Mouse (Mus musculus) macrophage (primary cell): Measurements from ENCODE around the gene Phf21a. TPM values are rescaled to one million over a fixed set of nuclear protein-coding genes. Genes with fewer than 3 reads are reported as not detected.

ENCODE experiments used
- H3K27ac ChIP-seq: fragments of 350-480 bp; formaldehyde crosslinking; 2 replicates; pipeline ENCODE4 v1.9.0; 2021
- H3K36me3 ChIP-seq: fragments of 350-480 bp; formaldehyde crosslinking; 2 replicates; pipeline ENCODE4 v1.9.0; 2021; ENCODE audit errors: inconsistent target
- H3K4me3 ChIP-seq: fragments of 350-480 bp; formaldehyde crosslinking; 2 replicates; pipeline ENCODE4 v1.9.0; 2021; ENCODE audit errors: inconsistent target
- H3K79me2 ChIP-seq: fragments of 350-480 bp; formaldehyde crosslinking; 2 replicates; pipeline ENCODE4 v1.9.0; 2021; ENCODE audit errors: inconsistent target
- WGBS: methylation state at CpG from one replicate; pipeline ENCODE4 v1.1.7; 2026; ENCODE audit warnings: inconsistent platforms; ENCODE audit not compliant: missing documents; 5-methylcytosine and 5-hydroxymethylcytosine counted together
- polyA plus RNA-seq: library from polyadenylated mRNA; stranded (reverse); fragments of 250-400 nt; gene quantifications from 3 replicates; pipeline ENCODE4 v1.2.4, GENCODE M21; 2018; ENCODE audit warnings: inconsistent platforms

Gene Phf21a
- polyA plus RNA-seq, 1 experiment from 2014 or later = 55.5 TPM

DNA sequence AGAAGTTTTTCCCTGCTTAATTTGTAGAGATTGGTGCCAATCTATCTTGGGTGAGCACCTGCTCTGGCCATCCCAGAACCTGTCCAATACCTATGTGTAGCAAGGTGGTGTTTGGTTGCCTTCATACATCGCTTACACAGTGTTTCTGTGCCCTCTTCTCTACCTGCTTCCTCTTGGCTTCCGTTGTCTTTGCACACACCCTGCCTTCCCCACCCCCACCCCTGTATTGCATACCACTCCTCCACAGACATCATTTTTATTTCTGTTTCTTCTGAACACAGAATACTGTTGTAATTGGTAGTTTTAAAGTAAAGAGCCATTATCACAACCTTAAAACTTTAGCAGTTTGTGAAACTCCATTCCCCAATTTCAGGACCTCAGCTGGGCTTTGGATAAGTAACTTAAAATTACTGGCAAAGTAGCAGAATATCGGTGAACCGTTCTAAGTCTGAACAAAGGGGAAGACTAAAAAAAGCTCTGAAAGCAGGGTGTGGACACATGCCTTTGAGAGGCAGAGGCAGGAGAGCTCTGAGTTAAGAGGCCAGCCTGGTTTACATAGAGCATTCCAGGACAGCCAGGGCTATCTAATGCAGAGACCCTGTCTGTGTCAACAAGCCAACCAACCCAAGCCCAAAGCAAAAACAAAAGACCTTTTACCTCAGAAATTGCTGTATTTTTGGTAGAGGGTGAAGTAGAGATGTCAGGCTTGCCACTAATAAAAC, 109.6 kb downstream of the Phf21a start:
- 11% methylated on average over 3 of the region's 4 CpGs for WGBS
- no peak overlapping the region for H3K27ac ChIP-seq

GRCm38 (mm10) chr2:92205010-92205639, 112.2 kb downstream of the Phf21a start:
- H3K4me3 ChIP-seq = no peak overlapping the region
- WGBS = 29% methylated on average over 5 of the region's 5 CpGs
- no peaks in the 10 kb centered on the region for H3K36me3 ChIP-seq

More for the DNA sequence above, 109.6 kb downstream of the Phf21a start:
- H3K36me3 ChIP-seq = no peaks in the 10 kb centered on the region
- no peak overlapping the region for H3K4me3 ChIP-seq
- peaks cover 70% of the 10 kb centered on the region; the same call in 1 of the 2 replicates for H3K79me2 ChIP-seq

GRCm38 (mm10) chr2:92210409-92210808, 117.5 kb downstream of the Phf21a start:
- Histone ChIP-seq H3K27ac (no peak overlapping the region), H3K36me3 (peaks cover 13% of the 10 kb centered on the region; the same call in 1 of the 2 replicates), H3K4me3 (no peak overlapping the region), H3K79me2 (peaks cover 19% of the 10 kb centered on the region; the same call in 1 of the 2 replicates)
- WGBS = 89% methylated on average over 1 of the region's 1 CpGs

More at GRCm38 (mm10) chr2:92205010-92205639, 112.2 kb downstream of the Phf21a start:
- H3K27ac ChIP-seq = no peak overlapping the region
- peaks cover 52% of the 10 kb centered on the region; the same call in 1 of the 2 replicates for H3K79me2 ChIP-seq

GRCm38 (mm10) chr2:92221431-92221830, 128.5 kb downstream of the Phf21a start:
- Histone ChIP-seq H3K36me3 (peaks cover 34% of the 10 kb centered on the region), H3K4me3 (no peak overlapping the region), H3K79me2 (no peaks in the 10 kb centered on the region), H3K27ac (no peak overlapping the region)
- 87% methylated on average over 6 of the region's 6 CpGs for WGBS

DNA sequence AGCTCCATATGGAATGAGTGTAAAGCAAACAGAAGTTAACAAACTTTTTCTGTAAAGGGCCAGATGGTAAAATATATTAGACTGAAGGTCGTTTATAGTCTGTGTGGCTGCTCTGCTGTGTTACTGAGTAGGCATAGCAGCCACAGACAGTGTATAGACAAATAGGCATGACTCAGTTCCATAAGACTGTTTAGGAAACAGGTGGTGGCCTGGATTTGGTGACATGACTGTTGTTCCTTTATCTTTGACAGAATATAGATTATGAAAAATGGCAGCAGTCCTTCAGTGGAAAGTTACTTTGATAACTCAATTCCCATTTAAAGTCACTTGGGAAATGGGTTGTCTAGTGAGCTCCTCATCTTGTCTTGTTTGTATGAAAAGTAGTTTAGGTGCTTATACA, 132.7 kb downstream of the Phf21a start:
- Histone ChIP-seq H3K4me3 (no peak overlapping the region), H3K79me2 (no peaks in the 10 kb centered on the region), H3K36me3 (peaks cover 43% of the 10 kb centered on the region), H3K27ac (no peak overlapping the region)
- WGBS = 50% methylated on average over 1 of the region's 1 CpGs

GRCm38 (mm10) chr2:92229973-92230372, 137.1 kb downstream of the Phf21a start:
- 94% methylated on average over 9 of the region's 9 CpGs for WGBS
- no peaks in the 10 kb centered on the region for H3K79me2 ChIP-seq
- H3K36me3 ChIP-seq = peaks cover 50% of the 10 kb centered on the region
- H3K27ac ChIP-seq = no peak overlapping the region
- H3K4me3 ChIP-seq = no peak overlapping the region

- peaks cover 57% of the 10 kb centered on the region for H3K36me3 ChIP-seq
- no peak overlapping the region for H3K4me3 ChIP-seq
- H3K27ac ChIP-seq = no peak overlapping the region
- no peaks in the 10 kb centered on the region for H3K79me2 ChIP-seq
Observed at GRCm38 (mm10) chr2:92231706-92232105, 138.8 kb downstream of the Phf21a start.

DNA sequence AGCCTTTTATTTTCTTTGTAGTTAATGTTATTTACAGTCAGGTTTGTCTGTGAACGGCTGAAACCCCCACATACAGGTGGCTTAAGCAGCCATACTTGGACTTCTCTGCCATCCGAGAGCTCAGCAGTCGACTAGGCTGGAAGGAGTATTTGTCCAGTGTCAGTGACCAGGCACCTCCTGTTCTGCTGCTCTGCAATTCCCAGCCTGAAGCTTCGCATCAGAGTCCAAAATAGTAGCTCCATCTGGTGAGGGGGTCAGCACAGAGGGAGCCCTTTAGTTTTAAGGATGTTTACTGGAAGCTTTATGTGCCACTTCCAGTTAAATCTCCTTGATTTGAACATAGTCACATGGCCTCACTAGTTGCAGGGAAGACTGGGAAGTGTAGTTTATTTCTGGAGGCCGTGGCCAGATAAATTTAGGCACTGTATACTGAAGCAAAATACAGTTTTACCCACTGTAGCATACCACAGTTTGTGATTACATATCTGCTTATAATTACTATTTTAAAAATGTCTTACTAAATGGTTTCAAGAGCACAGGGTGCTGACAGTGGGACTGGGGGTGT, 141.9 kb downstream of the Phf21a start:
- Histone ChIP-seq H3K36me3 (peaks cover 58% of the 10 kb centered on the region), H3K4me3 (no peak overlapping the region), H3K79me2 (no peaks in the 10 kb centered on the region), H3K27ac (no peak overlapping the region)
- 99% methylated on average over 5 of the region's 5 CpGs for WGBS

DNA sequence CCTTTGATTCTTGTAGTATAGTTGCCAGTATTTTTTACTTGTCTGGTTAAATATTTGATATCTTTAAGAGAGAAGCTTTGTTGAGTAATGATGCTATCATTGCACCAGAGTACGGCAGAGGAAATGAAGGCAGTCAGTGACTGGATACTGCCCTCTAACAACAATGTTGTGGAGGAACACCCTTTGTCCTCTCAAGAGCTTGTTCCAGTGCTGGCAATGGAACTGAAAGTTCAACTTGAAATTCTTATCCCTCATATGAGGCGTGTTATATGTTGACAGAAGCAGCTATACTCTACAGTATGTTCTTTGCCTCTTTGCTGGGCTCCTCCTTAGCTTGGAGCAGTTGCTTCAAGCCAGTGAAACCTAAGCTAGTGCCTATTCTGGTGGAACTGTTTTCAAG, 147.4 kb downstream of the Phf21a start:
- Histone ChIP-seq H3K36me3 (peaks cover 26% of the 10 kb centered on the region), H3K27ac (no peak overlapping the region), H3K79me2 (no peaks in the 10 kb centered on the region), H3K4me3 (no peak overlapping the region)
- 77% methylated on average over 2 of the region's 2 CpGs for WGBS

DNA sequence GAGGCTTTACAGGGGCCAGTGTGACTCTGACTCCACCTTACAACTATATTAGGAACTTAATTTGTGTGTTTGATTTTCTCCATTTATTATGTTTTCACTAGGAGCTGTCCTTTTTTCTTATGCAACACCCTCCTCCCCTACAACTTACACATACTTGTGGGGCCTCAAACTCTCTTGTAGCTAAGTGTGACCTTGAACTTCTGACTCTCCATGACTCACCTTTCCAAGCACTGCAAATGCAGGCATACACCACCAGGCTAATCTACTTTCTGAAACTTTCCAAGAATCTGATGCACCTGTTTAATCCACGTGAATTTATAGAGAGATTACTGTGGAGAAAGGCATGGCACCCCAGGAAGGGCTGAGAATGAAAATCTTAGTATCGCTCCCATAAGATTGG, 147.9 kb downstream of the Phf21a start:
- no peak overlapping the region for H3K4me3 ChIP-seq
- H3K36me3 ChIP-seq = peaks cover 24% of the 10 kb centered on the region
- no peaks in the 10 kb centered on the region for H3K79me2 ChIP-seq
- 88% methylated on average over 2 of the region's 2 CpGs for WGBS
- H3K27ac ChIP-seq = no peak overlapping the region

DNA sequence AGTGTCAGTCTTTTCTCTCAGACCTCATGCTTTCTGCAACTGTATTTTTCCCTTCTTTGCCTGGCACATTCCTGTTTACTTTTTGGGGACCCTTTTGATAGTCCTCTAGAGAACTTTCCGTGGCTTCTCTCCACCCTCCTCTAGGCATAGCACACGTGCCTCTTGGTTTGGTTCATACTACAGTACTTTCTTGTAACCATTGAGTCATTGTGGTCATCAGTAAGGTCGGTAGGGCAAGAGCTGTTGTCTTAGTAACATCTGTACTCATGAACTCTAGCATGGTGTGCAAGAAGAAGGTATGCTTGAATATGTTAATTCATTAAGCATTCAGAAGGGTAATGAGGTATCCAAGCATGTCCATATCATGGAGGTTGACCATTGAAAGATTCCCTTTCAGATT, 148.4 kb downstream of the Phf21a start:
- H3K36me3 ChIP-seq = peaks cover 19% of the 10 kb centered on the region
- 44% methylated on average over 3 of the region's 3 CpGs for WGBS
- H3K27ac ChIP-seq = no peak overlapping the region
- no peak overlapping the region for H3K4me3 ChIP-seq
- H3K79me2 ChIP-seq = no peaks in the 10 kb centered on the region

- 0 out of 2 replicates have a peak, but pooled peaks cover 13% of the 10 kb centered on the region for H3K36me3 ChIP-seq
- H3K4me3 ChIP-seq = no peak overlapping the region
- no peaks in the 10 kb centered on the region for H3K79me2 ChIP-seq
- WGBS = 100% methylated on average over 1 of the region's 1 CpGs
- H3K27ac ChIP-seq = no peak overlapping the region
Observed at GRCm38 (mm10) chr2:92246112-92246511, 153.2 kb downstream of the Phf21a start.

- Histone ChIP-seq H3K4me3 (no peak overlapping the region), H3K27ac (no peak overlapping the region), H3K79me2 (no peaks in the 10 kb centered on the region), H3K36me3 (0 out of 2 replicates have a peak, but pooled peaks cover 13% of the 10 kb centered on the region)
- WGBS = 92% methylated on average over 2 of the region's 2 CpGs
Observed at GRCm38 (mm10) chr2:92247711-92248110, 154.8 kb downstream of the Phf21a start.

DNA sequence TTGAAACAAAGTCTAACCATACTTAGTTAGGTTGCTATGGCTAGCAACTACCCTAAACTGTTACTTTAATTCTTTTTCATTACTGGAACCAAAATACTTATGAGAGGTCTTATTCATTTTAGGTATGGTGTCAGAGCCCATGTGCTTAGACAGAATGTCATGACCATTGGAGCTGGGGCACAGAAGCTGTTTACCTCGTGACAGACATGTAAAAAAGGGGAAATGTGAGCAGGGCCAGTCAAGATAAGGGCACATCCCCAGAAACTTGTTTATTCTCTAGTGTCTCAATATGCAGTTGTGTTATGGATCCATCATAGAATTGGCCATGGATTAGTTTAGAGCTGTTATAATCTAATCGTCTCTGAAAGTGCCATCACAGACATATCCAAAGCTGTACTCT, 157.6 kb downstream of the Phf21a start:
- H3K27ac ChIP-seq = no peak overlapping the region
- H3K79me2 ChIP-seq = no peaks in the 10 kb centered on the region
- H3K36me3 ChIP-seq = 0 out of 2 replicates have a peak, but pooled peaks cover 13% of the 10 kb centered on the region
- 47% methylated on average over 2 of the region's 2 CpGs for WGBS
- H3K4me3 ChIP-seq = no peak overlapping the region

DNA sequence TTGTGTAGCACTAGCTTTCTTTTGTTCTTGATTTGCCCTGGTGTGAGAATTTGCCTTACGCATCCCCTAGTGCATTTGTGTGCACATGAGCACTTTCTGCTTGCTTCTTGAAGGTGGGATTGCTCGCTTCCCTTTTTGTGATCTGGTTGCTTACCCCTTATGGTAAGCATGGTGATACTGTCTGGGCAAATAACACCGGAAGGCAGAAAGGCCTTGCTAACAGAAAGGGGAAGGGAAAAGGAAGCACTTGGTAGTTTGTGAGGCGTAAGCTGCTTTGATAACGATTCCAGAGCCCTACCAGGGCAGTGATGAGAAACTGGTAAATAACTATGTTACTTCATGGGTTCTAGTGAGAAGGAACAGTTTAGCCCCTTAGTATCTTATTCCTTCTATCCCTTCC, 160.9 kb downstream of the Phf21a start:
- Histone ChIP-seq H3K4me3 (no peak overlapping the region), H3K36me3 (no peaks in the 10 kb centered on the region), H3K27ac (no peak overlapping the region), H3K79me2 (no peaks in the 10 kb centered on the region)
- 10% methylated on average over 5 of the region's 5 CpGs for WGBS
